Mouse (Mus musculus): ENCODE measurements at regions not wholly inside any gene's neighbourhood (a gene's known extent, or its start where the extent isn't known, plus 50 kb on each side); places are given as distances from the start of the nearest gene placed in this dataset.

DNA sequence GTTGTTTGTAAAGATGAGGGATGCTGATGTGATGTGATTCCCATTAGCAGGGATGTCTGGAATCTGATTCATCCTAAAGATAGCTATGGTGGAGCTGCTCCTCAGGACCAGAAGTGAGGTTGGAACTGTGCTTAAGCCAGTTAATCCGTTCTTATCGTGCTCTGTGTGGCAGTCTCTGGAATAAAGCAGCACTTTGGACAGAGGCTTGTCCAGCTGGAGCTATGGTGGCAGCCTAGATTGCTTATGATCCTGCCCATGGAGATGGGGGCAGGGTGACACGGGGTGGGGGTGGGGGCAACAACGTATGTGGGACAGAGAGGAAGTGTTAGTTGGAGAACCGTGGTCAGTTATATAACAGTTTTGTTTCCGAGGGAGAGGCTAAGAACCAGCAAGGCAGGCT lies 82.0 kb upstream of the Arhgap32 start:
- TF ChIP-seq CTCF (IDR thresholded peaks at IDR 0.05; ENCODE audit: control insufficient read depth, insufficient read depth, insufficient replicate concordance, low read depth, low read length) (no peak), POLR2A (IDR thresholded peaks at IDR 0.05; ENCODE audit: control insufficient read depth, low read depth, low read length) (no peak)
